8 mouse cellular contexts compared by ENCODE assay signal in genomic region chr12:108766316-108766715, GRCm38 (mm10). TPM values are rescaled to one million over a fixed set of nuclear protein-coding genes. Genes with fewer than 3 reads are reported as not detected.
DNase-seq lines count a peak whose midpoint lies in the region; ATAC-seq and TF ChIP-seq lines count a peak whose summit lies in the region.

No protein-coding gene starts in this region.

- H3K9ac ChIP-seq in CH12.LX (ENCODE audit: insufficient read depth, low read depth), result peak overlapping the region; percentile 97
- H3K9ac ChIP-seq in forebrain, embryonic 16.5 days (replicated peaks; ENCODE audit: low read depth, low read length), result peak overlapping the region; percentile 37; the same call in 1 of the 2 replicates
- peak overlapping the region; percentile 35; the same call in 1 of the 2 replicates for H3K9ac ChIP-seq in midbrain, embryonic 16.5 days (ENCODE audit: low read depth, low read length)

- no peak for DNase-seq in cerebellum, adult 11-12 months
- no peak for DNase-seq in CH12.LX (ENCODE audit: extremely low read depth)
- peak; percentile 23 to 50 for DNase-seq in kidney, postnatal 4 days
- DNase-seq in layer of hippocampus, postnatal 14 days (ENCODE audit: low spot score in 2 of 2), result no peak
- DNase-seq in left cerebral cortex, adult 9 months (ENCODE audit: low spot score in 2 of 2), result no peak

- peak; percentile 61 for ATAC-seq in cerebellum, adult (ENCODE audit: insufficient number of reproducible peaks, low FRiP score, low TSS enrichment)
- ATAC-seq in forebrain, embryonic 16.5 days, result no peak
- 0 out of 2 replicates have a peak, but pooled peaks have one; percentile 3 for ATAC-seq in midbrain, embryonic 16.5 days

- no peaks in the 10 kb centered on the region for H3K9me3 ChIP-seq in CH12.LX (replicated peaks; ENCODE audit: low read length)
- H3K9me3 ChIP-seq in forebrain, embryonic 16.5 days (ENCODE audit: control insufficient read depth, low read length), result no peaks in the 10 kb centered on the region
- H3K9me3 ChIP-seq in midbrain, embryonic 16.5 days (replicated peaks; ENCODE audit: control insufficient read depth, low read length, poor library complexity, severe bottlenecking), result no peaks in the 10 kb centered on the region

- TF ChIP-seq EP300 in CH12.LX (IDR thresholded peaks at IDR 0.05; ENCODE audit: low read length), result no peak

- H3K79me2 ChIP-seq in CH12.LX (replicated peaks; ENCODE audit: control insufficient read depth, extremely low read depth, insufficient read depth, poor library complexity, severe bottlenecking), result no peaks in the 10 kb centered on the region

- TF ChIP-seq CTCF in CH12.LX (conservative IDR thresholded peaks at IDR 0.05 in 1 of 2, IDR thresholded peaks at IDR 0.05 in 1 of 2; ENCODE audit: low read depth in 2 of 2, low read length in 2 of 2), result no peak

- in situ Hi-C loops in CH12.LX (cut with MboI; ENCODE audit: low pct_ligation_motif_present, low pct_unique_long_range_greater_than_20kb, low sequenced_read_pairs), result loop anchor here (10.0 to 25.0 kb wide), 2 partner anchors 128 to 154 kb away; partner anchors contain the start of genes Wars and Wdr25

- WGBS in forebrain, embryonic 16.5 days, result 51% methylated on average over 10 of the region's 10 CpGs
- WGBS in midbrain, embryonic 16.5 days, result 64% methylated on average over 10 of the region's 10 CpGs

- peaks cover 16 to 44% of the 10 kb centered on the region in 2 experiments for H3K4me1 ChIP-seq in CH12.LX (ENCODE audit: control insufficient read depth in 1 of 2, insufficient read depth in 2 of 2)
- H3K4me1 ChIP-seq in forebrain, embryonic 16.5 days (replicated peaks; ENCODE audit: control insufficient read depth, insufficient read depth, low read length), result peaks cover 9% of the 10 kb centered on the region
- no peaks in the 10 kb centered on the region for H3K4me1 ChIP-seq in midbrain, embryonic 16.5 days (ENCODE audit: control insufficient read depth, insufficient read depth, low read length)

- TF ChIP-seq POLR2A in CH12.LX (IDR thresholded peaks at IDR 0.05; ENCODE audit: low read depth, low read length), result no peak

- no peaks in the 10 kb centered on the region for H3K36me3 ChIP-seq in CH12.LX (replicated peaks in 1 of 2; ENCODE audit: control insufficient read depth in 1 of 2, insufficient read depth in 1 of 2, low read length in 1 of 2)
- H3K36me3 ChIP-seq in forebrain, embryonic 16.5 days (ENCODE audit: control insufficient read depth, insufficient read depth), result no peaks in the 10 kb centered on the region
- no peaks in the 10 kb centered on the region for H3K36me3 ChIP-seq in midbrain, embryonic 16.5 days (ENCODE audit: control insufficient read depth, insufficient read depth, low read length)

- H3K27ac ChIP-seq in CH12.LX (ENCODE audit: insufficient read depth, low read depth), result no peak overlapping the region
- peak overlapping the region; percentile 20; the same call in 1 of the 2 replicates for H3K27ac ChIP-seq in forebrain, embryonic 16.5 days (ENCODE audit: low read length)
- H3K27ac ChIP-seq in midbrain, embryonic 16.5 days (ENCODE audit: low read length), result peak overlapping the region; percentile 54; the same call in 1 of the 2 replicates

- peaks cover 2% of the 10 kb centered on the region for H3K27me3 ChIP-seq in CH12.LX (replicated peaks)
- no peaks in the 10 kb centered on the region for H3K27me3 ChIP-seq in forebrain, embryonic 16.5 days (replicated peaks; ENCODE audit: control insufficient read depth, insufficient read depth, low read length)
- H3K27me3 ChIP-seq in midbrain, embryonic 16.5 days (ENCODE audit: control insufficient read depth, insufficient read depth, low read depth, low read length), result no peaks in the 10 kb centered on the region

- no peak for TF ChIP-seq RAD21 in CH12.LX (IDR thresholded peaks at IDR 0.05; ENCODE audit: low read depth, low read length)

- dilution Hi-C loops in CH12.LX (cut with MboI; ENCODE audit: extremely low pct_ligation_motif_present, extremely low pct_unique_long_range_greater_than_20kb, low sequenced_read_pairs), result no loop called here

- peak overlapping the region; percentile 76; the same call in 1 of the 2 replicates for H3K4me2 ChIP-seq in CH12.LX (ENCODE audit: insufficient read depth, low read depth, poor library complexity, severe bottlenecking)
- peak overlapping the region; percentile 33 for H3K4me2 ChIP-seq in forebrain, embryonic 16.5 days (ENCODE audit: low read length)
- peak overlapping the region; percentile 32; the same call in 1 of the 2 replicates for H3K4me2 ChIP-seq in midbrain, embryonic 16.5 days (ENCODE audit: low read length)

- H3K4me3 ChIP-seq in CH12.LX (replicated peaks in 1 of 3; ENCODE audit: low read depth in 2 of 3, low read length in 2 of 3, poor library complexity in 1 of 3), result peak overlapping the region; percentile 72 to 84 (median 83)
- no peak overlapping the region for H3K4me3 ChIP-seq in forebrain, embryonic 16.5 days (replicated peaks; ENCODE audit: low read length)
- no peak overlapping the region for H3K4me3 ChIP-seq in midbrain, embryonic 16.5 days (ENCODE audit: low read depth, low read length)

TF ChIP-seq in CH12.LX, 34 proteins besides CTCF, POLR2A, EP300 and RAD21:
- no peak for TF ChIP-seq ZNF384 (IDR thresholded peaks at IDR 0.05; ENCODE audit: low read depth, low read length)
- no peak for TF ChIP-seq JUN (IDR thresholded peaks at IDR 0.05; ENCODE audit: insufficient read depth, low read depth, low read length)
- TF ChIP-seq NELFE (IDR thresholded peaks at IDR 0.05; ENCODE audit: low read depth, low read length), result no peak
- no peak for TF ChIP-seq ELF1 (IDR thresholded peaks at IDR 0.05; ENCODE audit: low read depth, low read length)
- TF ChIP-seq TCF12 (IDR thresholded peaks at IDR 0.05; ENCODE audit: low read depth, low read length), result no peak
- no peak for TF ChIP-seq JUND (conservative IDR thresholded peaks at IDR 0.05; ENCODE audit: low read depth, low read length)
- no peak for TF ChIP-seq SMC3 (IDR thresholded peaks at IDR 0.05; ENCODE audit: low read depth, low read length)
- no peak for TF ChIP-seq E2F4 (IDR thresholded peaks at IDR 0.05; ENCODE audit: insufficient replicate concordance, low read depth, low read length)
- TF ChIP-seq MEF2A (IDR thresholded peaks at IDR 0.05; ENCODE audit: borderline replicate concordance, low read depth, low read length), result no peak
- TF ChIP-seq SIN3A (IDR thresholded peaks at IDR 0.05; ENCODE audit: low read length), result no peak
- TF ChIP-seq GABPA (IDR thresholded peaks at IDR 0.05; ENCODE audit: insufficient replicate concordance, low read depth, low read length), result no peak
- no peak for TF ChIP-seq MAZ (IDR thresholded peaks at IDR 0.05; ENCODE audit: low read depth, low read length)
- TF ChIP-seq TBP (conservative IDR thresholded peaks at IDR 0.05; ENCODE audit: low read depth, low read length), result no peak

RNA-seq across cellular contexts. Expression of gene Yy1, which starts 26.5 kb away (rescaled TPM):
- 30.8 and 34.6 TPM in 2 replicates for total RNA-seq in CH12.LX (2012; rRNA removed)
- total RNA-seq in CH12.LX (2014; rRNA removed), result 51.7 and 54.9 TPM in 2 replicates
- polyA plus RNA-seq in CH12.LX (2012; ENCODE audit: insufficient read length, low read depth), result 53.9 and 56.8 TPM in 2 replicates
- polyA plus RNA-seq in forebrain, embryonic 16.5 days (2015; fragmentation: Nextera tagmentation; extraction: Ambion mirVana), result 14.0 and 15.3 TPM in 2 replicates
- 10.3 and 11.6 TPM in 2 replicates for polyA plus RNA-seq in midbrain, embryonic 16.5 days (2015; fragmentation: Nextera tagmentation; extraction: Ambion mirVana)
- 10 to 100 TPM; 45.2 to 53.7 TPM for total RNA-seq in layer of hippocampus, postnatal 14 days (2021)

Comparison
In these comparisons a context has a peak if more than half of its experiments do, and no peak if none do; other contexts are left out.
1. DNase-seq: peak in kidney, postnatal 4 days (2 of 2); none in cerebellum, adult 11-12 months (single experiment), CH12.LX (single experiment), layer of hippocampus, postnatal 14 days (0 of 2) and left cerebral cortex, adult 9 months (0 of 2).
2. H3K4me3 ChIP-seq: peak in CH12.LX (3 of 3); none in forebrain, embryonic 16.5 days (single experiment) and midbrain, embryonic 16.5 days (single experiment).
3. H3K9ac ChIP-seq: peak in every context shown above with its lines; median percentile 97 in CH12.LX; 37 in forebrain, embryonic 16.5 days; 35 in midbrain, embryonic 16.5 days.
4. Peak in every context shown above with its lines, with median percentiles within 50 percentile points of each other: H3K4me2 ChIP-seq.